Mouse (Mus musculus): Measurements from ENCODE around the gene Praf2. TPM values are rescaled to one million over a fixed set of nuclear protein-coding genes. Genes with fewer than 3 reads are reported as not detected.
A peak's percentile ranks its signal among the peaks of the same experiment; 100 is the strongest.

Gene Praf2
- polyA plus RNA-seq, 1 experiment from 2014 or later, result 81.1 TPM

- no peak for DNase-seq (ENCODE audit: low spot score)
- Histone ChIP-seq H3K4me3 (ENCODE audit: low read depth, low read length) (no peak overlapping the region), H3K27ac (ENCODE audit: low read depth) (no peak overlapping the region), H3K4me1 (replicated peaks; ENCODE audit: control insufficient read depth, insufficient read depth, low read length) (no peaks in the 10 kb centered on the region), H3K9ac (ENCODE audit: low read length) (no peak overlapping the region), H3K9me3 (ENCODE audit: control insufficient read depth, low read length) (no peaks in the 10 kb centered on the region), H3K36me3 (ENCODE audit: control insufficient read depth, insufficient read depth, low read length) (peaks cover 12% of the 10 kb centered on the region; the same call in 1 of the 2 replicates), H3K4me2 (ENCODE audit: low read length) (no peak overlapping the region), H3K27me3 (replicated peaks; ENCODE audit: control insufficient read depth, insufficient read depth, low read length) (no peaks in the 10 kb centered on the region)
- 82% methylated on average over 4 of the region's 7 CpGs for WGBS
- ATAC-seq (replicated peaks; ENCODE audit: low FRiP score, low TSS enrichment, low read depth), result no peak
These were observed 4.1 kb upstream of the Praf2 start for GRCm38 (mm10) chrX:7724135-7724534.

GRCm38 (mm10) chrX:7725841-7726240 lies 2.4 kb upstream of the Praf2 start:
- Histone ChIP-seq H3K4me1 (replicated peaks; ENCODE audit: control insufficient read depth, insufficient read depth, low read length) (no peaks in the 10 kb centered on the region), H3K27me3 (replicated peaks; ENCODE audit: control insufficient read depth, insufficient read depth, low read length) (no peaks in the 10 kb centered on the region), H3K4me3 (ENCODE audit: low read depth, low read length) (no peak overlapping the region), H3K9ac (ENCODE audit: low read length) (no peak overlapping the region), H3K4me2 (ENCODE audit: low read length) (no peak overlapping the region), H3K36me3 (ENCODE audit: control insufficient read depth, insufficient read depth, low read length) (peaks cover 12% of the 10 kb centered on the region; the same call in 1 of the 2 replicates), H3K27ac (ENCODE audit: low read depth) (no peak overlapping the region), H3K9me3 (ENCODE audit: control insufficient read depth, low read length) (no peaks in the 10 kb centered on the region)
- WGBS, result 85% methylated on average over 10 of the region's 12 CpGs
- no peak for ATAC-seq (replicated peaks; ENCODE audit: low FRiP score, low TSS enrichment, low read depth)
- no peak for DNase-seq (ENCODE audit: low spot score)

- ATAC-seq (replicated peaks; ENCODE audit: low FRiP score, low TSS enrichment, low read depth), result no peak
- Histone ChIP-seq H3K9ac (ENCODE audit: low read length) (no peak overlapping the region), H3K27me3 (replicated peaks; ENCODE audit: control insufficient read depth, insufficient read depth, low read length) (no peaks in the 10 kb centered on the region), H3K4me1 (replicated peaks; ENCODE audit: control insufficient read depth, insufficient read depth, low read length) (no peaks in the 10 kb centered on the region), H3K27ac (ENCODE audit: low read depth) (no peak overlapping the region), H3K4me2 (ENCODE audit: low read length) (no peak overlapping the region), H3K36me3 (ENCODE audit: control insufficient read depth, insufficient read depth, low read length) (peaks cover 12% of the 10 kb centered on the region; the same call in 1 of the 2 replicates), H3K9me3 (ENCODE audit: control insufficient read depth, low read length) (no peaks in the 10 kb centered on the region), H3K4me3 (ENCODE audit: low read depth, low read length) (no peak overlapping the region)
- WGBS, result 92% methylated on average over 13 of the region's 13 CpGs
- DNase-seq (ENCODE audit: low spot score), result no peak
These were observed 1.1 kb upstream of the Praf2 start for GRCm38 (mm10) chrX:7727176-7727575.

- Histone ChIP-seq H3K4me3 (ENCODE audit: low read depth, low read length) (peak overlapping the region; percentile 44), H3K27ac (ENCODE audit: low read depth) (no peak overlapping the region; the same call in 1 of the 2 replicates), H3K27me3 (replicated peaks; ENCODE audit: control insufficient read depth, insufficient read depth, low read length) (no peaks in the 10 kb centered on the region), H3K4me1 (replicated peaks; ENCODE audit: control insufficient read depth, insufficient read depth, low read length) (no peaks in the 10 kb centered on the region), H3K36me3 (ENCODE audit: control insufficient read depth, insufficient read depth, low read length) (peaks cover 12% of the 10 kb centered on the region; the same call in 1 of the 2 replicates), H3K4me2 (ENCODE audit: low read length) (peak overlapping the region; percentile 52), H3K9ac (ENCODE audit: low read length) (peak overlapping the region; percentile 47), H3K9me3 (ENCODE audit: control insufficient read depth, low read length) (no peaks in the 10 kb centered on the region)
- ATAC-seq (replicated peaks; ENCODE audit: low FRiP score, low TSS enrichment, low read depth) (peak; percentile 60), DNase-seq (ENCODE audit: low spot score) (no peak)
- WGBS, result 8% methylated on average over 4 of the region's 4 CpGs
These were observed 655 bp downstream of the Praf2 start for GRCm38 (mm10) chrX:7728922-7729265.

- ATAC-seq (replicated peaks; ENCODE audit: low FRiP score, low TSS enrichment, low read depth), result no peak
- peak; percentile 79 for DNase-seq (ENCODE audit: low spot score)
- Histone ChIP-seq H3K9me3 (ENCODE audit: control insufficient read depth, low read length) (no peaks in the 10 kb centered on the region), H3K27ac (ENCODE audit: low read depth) (no peak overlapping the region), H3K36me3 (ENCODE audit: control insufficient read depth, insufficient read depth, low read length) (0 out of 2 replicates have a peak, but pooled peaks cover 11% of the 10 kb centered on the region), H3K9ac (ENCODE audit: low read length) (no peak overlapping the region), H3K4me2 (ENCODE audit: low read length) (no peak overlapping the region), H3K4me3 (ENCODE audit: low read depth, low read length) (no peak overlapping the region), H3K4me1 (replicated peaks; ENCODE audit: control insufficient read depth, insufficient read depth, low read length) (no peaks in the 10 kb centered on the region), H3K27me3 (replicated peaks; ENCODE audit: control insufficient read depth, insufficient read depth, low read length) (no peaks in the 10 kb centered on the region)
- WGBS, result 32% methylated on average over 26 of the region's 26 CpGs
These were observed 5.4 kb downstream of the Praf2 start for GRCm38 (mm10) chrX:7733571-7734156.

GRCm38 (mm10) chrX:7739336-7740081 lies 11.3 kb downstream of the Praf2 start:
- Histone ChIP-seq H3K27ac (ENCODE audit: low read depth) (no peak overlapping the region), H3K9me3 (ENCODE audit: control insufficient read depth, low read length) (no peaks in the 10 kb centered on the region), H3K27me3 (replicated peaks; ENCODE audit: control insufficient read depth, insufficient read depth, low read length) (no peaks in the 10 kb centered on the region), H3K4me3 (ENCODE audit: low read depth, low read length) (no peak overlapping the region), H3K4me1 (replicated peaks; ENCODE audit: control insufficient read depth, insufficient read depth, low read length) (no peaks in the 10 kb centered on the region), H3K36me3 (ENCODE audit: control insufficient read depth, insufficient read depth, low read length) (0 out of 2 replicates have a peak, but pooled peaks cover 11% of the 10 kb centered on the region), H3K4me2 (ENCODE audit: low read length) (peak overlapping the region; percentile 13), H3K9ac (ENCODE audit: low read length) (no peak overlapping the region)
- peak; percentile 76 for ATAC-seq (replicated peaks; ENCODE audit: low FRiP score, low TSS enrichment, low read depth)
- DNase-seq (ENCODE audit: low spot score), result no peak
- 61% methylated on average over 14 of the region's 14 CpGs for WGBS

- H3K4me2 ChIP-seq (ENCODE audit: low read length), result peak overlapping the region; percentile 13
- no peak for DNase-seq (ENCODE audit: low spot score)
- no peaks in the 10 kb centered on the region for H3K4me1 ChIP-seq (replicated peaks; ENCODE audit: control insufficient read depth, insufficient read depth, low read length)
- H3K9me3 ChIP-seq (ENCODE audit: control insufficient read depth, low read length), result no peaks in the 10 kb centered on the region
- no peak overlapping the region for H3K27ac ChIP-seq (ENCODE audit: low read depth)
- WGBS, result 39% methylated on average over 10 of the region's 10 CpGs
- peak; percentile 73 for ATAC-seq (replicated peaks; ENCODE audit: low FRiP score, low TSS enrichment, low read depth)
- H3K36me3 ChIP-seq (ENCODE audit: control insufficient read depth, insufficient read depth, low read length), result 0 out of 2 replicates have a peak, but pooled peaks cover 11% of the 10 kb centered on the region
- H3K9ac ChIP-seq (ENCODE audit: low read length), result no peak overlapping the region
- H3K27me3 ChIP-seq (replicated peaks; ENCODE audit: control insufficient read depth, insufficient read depth, low read length), result no peaks in the 10 kb centered on the region
- no peak overlapping the region for H3K4me3 ChIP-seq (ENCODE audit: low read depth, low read length)
These were observed 12.0 kb downstream of the Praf2 start for GRCm38 (mm10) chrX:7740082-7740819.

GRCm38 (mm10) chrX:7741103-7741502 lies 12.9 kb downstream of the Praf2 start:
- 64% methylated on average over 5 of the region's 5 CpGs for WGBS
- Histone ChIP-seq H3K4me3 (ENCODE audit: low read depth, low read length) (no peak overlapping the region), H3K9ac (ENCODE audit: low read length) (no peak overlapping the region), H3K4me2 (ENCODE audit: low read length) (no peak overlapping the region), H3K27me3 (replicated peaks; ENCODE audit: control insufficient read depth, insufficient read depth, low read length) (no peaks in the 10 kb centered on the region), H3K9me3 (ENCODE audit: control insufficient read depth, low read length) (no peaks in the 10 kb centered on the region), H3K27ac (ENCODE audit: low read depth) (no peak overlapping the region), H3K36me3 (ENCODE audit: control insufficient read depth, insufficient read depth, low read length) (0 out of 2 replicates have a peak, but pooled peaks cover 11% of the 10 kb centered on the region), H3K4me1 (replicated peaks; ENCODE audit: control insufficient read depth, insufficient read depth, low read length) (no peaks in the 10 kb centered on the region)
- ATAC-seq (replicated peaks; ENCODE audit: low FRiP score, low TSS enrichment, low read depth) (no peak), DNase-seq (ENCODE audit: low spot score) (no peak)

Data from intestine, embryonic 14.5 days (tissue).